Mouse (Mus musculus) forebrain, embryonic 12.5 days (tissue): ENCODE measurements around the gene Tmem110. TPM values are rescaled to one million over a fixed set of nuclear protein-coding genes. Genes with fewer than 3 reads are reported as not detected.

Experiments
- ATAC-seq: fragments of 200-750 bp; cut with Nextera tagmentation; 2 replicates; pipeline ENCODE4 v1.8.0; 2017; ENCODE audit warnings: moderate TSS enrichment; ENCODE audit not compliant: low FRiP score
- H3K27ac ChIP-seq: fragments of 300-500 bp; sonication (generic); 2 replicates; pipeline ENCODE4 v1.5.1; 2016; ENCODE audit warnings: mild to moderate bottlenecking
- H3K27me3 ChIP-seq: fragments of 300-500 bp; sonication (generic); 2 replicates; pipeline ENCODE4 v1.6.1; 2016; ENCODE audit warnings: mild to moderate bottlenecking
- H3K36me3 ChIP-seq: fragments of 300-500 bp; sonication (generic); replicated peaks from 2 replicates; pipeline ENCODE4 v1.6.1; 2016; ENCODE audit warnings: mild to moderate bottlenecking
- H3K4me1 ChIP-seq: fragments of 300-500 bp; sonication (generic); 2 replicates; pipeline ENCODE4 v1.6.1; 2016
- H3K4me2 ChIP-seq: fragments of 300-500 bp; sonication (generic); 2 replicates; pipeline ENCODE4 v1.6.1; 2016; ENCODE audit warnings: mild to moderate bottlenecking, moderate library complexity
- H3K4me3 ChIP-seq: fragments of 300-500 bp; sonication (generic); replicated peaks from 2 replicates; pipeline ENCODE4 v1.5.1; 2016; ENCODE audit warnings: mild to moderate bottlenecking
- H3K9ac ChIP-seq: fragments of 300-500 bp; sonication (generic); 2 replicates; pipeline ENCODE4 v1.6.1; 2016; ENCODE audit warnings: mild to moderate bottlenecking
- H3K9me3 ChIP-seq: fragments of 300-500 bp; sonication (generic); 2 replicates; pipeline ENCODE4 v1.6.1; 2016
- WGBS: fragments of 180-500 bp; shearing (Covaris S2); methylation state at CpG from one replicate; pipeline ENCODE4 v1.1.7; 2016; 5-methylcytosine and 5-hydroxymethylcytosine counted together
- polyA plus RNA-seq: library from polyadenylated mRNA; unstranded; fragments of >200 nt; fragmentation: Nextera tagmentation; extraction: Ambion mirVana; gene quantifications from 2 replicates; pipeline ENCODE4 v1.2.1, GENCODE M21; 2016

The Tmem110 gene
- polyA plus RNA-seq, 1 experiment from 2014 or later = 25.1 TPM

- Histone ChIP-seq H3K9me3 (no peaks in the 10 kb centered on the region), H3K36me3 (no peaks in the 10 kb centered on the region), H3K4me2 (no peak overlapping the region), H3K27ac (no peak overlapping the region), H3K9ac (no peak overlapping the region), H3K4me3 (no peak overlapping the region), H3K4me1 (peaks cover 22% of the 10 kb centered on the region), H3K27me3 (no peaks in the 10 kb centered on the region)
- ATAC-seq = no peak
- WGBS = 88% methylated on average over 11 of the region's 11 CpGs
Observed at GRCm38 (mm10) chr14:30828635-30829460, 3.5 kb downstream of the Tmem110 start.

- 93% methylated on average over 14 of the region's 14 CpGs for WGBS
- 0 out of 2 replicates have a peak, but pooled peaks cover 6% of the 10 kb centered on the region for H3K36me3 ChIP-seq
- no peaks in the 10 kb centered on the region for H3K9me3 ChIP-seq
- no peak overlapping the region for H3K4me2 ChIP-seq
- no peaks in the 10 kb centered on the region for H3K27me3 ChIP-seq
- H3K27ac ChIP-seq = no peak overlapping the region
- no peaks in the 10 kb centered on the region; the same call in 1 of the 2 replicates for H3K4me1 ChIP-seq
- H3K4me3 ChIP-seq = no peak overlapping the region
- ATAC-seq = no peak
- no peak overlapping the region for H3K9ac ChIP-seq
Observed at GRCm38 (mm10) chr14:30837416-30837996, 12.1 kb downstream of the Tmem110 start.

DNA sequence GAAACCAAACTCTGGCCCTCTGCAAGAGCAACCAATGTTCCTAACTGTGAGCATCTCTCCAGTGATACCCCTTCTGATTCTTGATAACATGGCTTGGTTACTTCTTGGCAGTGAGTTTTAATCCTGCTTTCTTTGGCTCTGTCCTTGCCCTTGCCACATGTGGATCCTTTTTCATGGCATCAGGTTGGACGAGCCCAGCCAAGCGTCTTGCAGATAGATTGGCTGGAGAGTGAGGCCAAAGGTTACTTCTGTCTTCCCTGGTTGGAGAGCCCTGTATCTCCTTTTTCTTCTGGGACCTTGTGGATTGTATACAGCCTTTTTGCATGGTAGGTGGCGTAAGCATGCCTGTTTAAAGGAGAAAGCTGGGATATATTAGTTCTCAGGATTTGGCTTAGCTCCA, 18.3 kb downstream of the Tmem110 start:
- no peak for ATAC-seq
- Histone ChIP-seq H3K27me3 (no peaks in the 10 kb centered on the region), H3K4me2 (no peak overlapping the region), H3K27ac (no peak overlapping the region), H3K4me3 (no peak overlapping the region), H3K9me3 (no peaks in the 10 kb centered on the region), H3K4me1 (no peaks in the 10 kb centered on the region), H3K36me3 (peaks cover 4% of the 10 kb centered on the region), H3K9ac (no peak overlapping the region)
- WGBS = 94% methylated on average over 3 of the region's 3 CpGs

- Histone ChIP-seq H3K4me2 (no peak overlapping the region), H3K27ac (no peak overlapping the region), H3K9ac (no peak overlapping the region), H3K4me1 (no peaks in the 10 kb centered on the region), H3K36me3 (no peaks in the 10 kb centered on the region; the same call in 1 of the 2 replicates), H3K9me3 (no peaks in the 10 kb centered on the region), H3K4me3 (no peak overlapping the region), H3K27me3 (no peaks in the 10 kb centered on the region)
- ATAC-seq = no peak
- WGBS = 89% methylated on average over 5 of the region's 5 CpGs
Observed at GRCm38 (mm10) chr14:30850504-30850903, 25.1 kb downstream of the Tmem110 start.

DNA sequence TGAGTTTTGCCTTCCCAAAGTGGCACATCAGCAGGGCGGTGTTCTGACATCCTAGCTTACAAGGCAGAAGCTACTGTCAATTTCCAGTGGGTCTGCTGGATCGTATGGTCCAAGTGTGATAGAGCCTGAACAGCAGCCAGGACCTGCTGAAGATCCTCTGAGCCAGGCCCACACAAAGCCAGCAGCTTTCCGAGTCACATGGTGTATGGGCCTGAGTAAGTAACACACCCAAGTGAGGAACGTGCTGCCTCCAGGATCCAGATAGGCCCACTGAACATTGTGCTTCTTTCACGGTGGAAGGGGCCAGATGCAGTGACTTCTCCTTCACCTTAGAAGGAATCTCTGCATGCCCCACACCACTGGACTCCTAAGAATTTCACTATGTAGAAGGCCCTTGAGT, 26.9 kb downstream of the Tmem110 start:
- H3K9me3 ChIP-seq = no peaks in the 10 kb centered on the region
- H3K27ac ChIP-seq = no peak overlapping the region
- 95% methylated on average over 5 of the region's 5 CpGs for WGBS

DNA sequence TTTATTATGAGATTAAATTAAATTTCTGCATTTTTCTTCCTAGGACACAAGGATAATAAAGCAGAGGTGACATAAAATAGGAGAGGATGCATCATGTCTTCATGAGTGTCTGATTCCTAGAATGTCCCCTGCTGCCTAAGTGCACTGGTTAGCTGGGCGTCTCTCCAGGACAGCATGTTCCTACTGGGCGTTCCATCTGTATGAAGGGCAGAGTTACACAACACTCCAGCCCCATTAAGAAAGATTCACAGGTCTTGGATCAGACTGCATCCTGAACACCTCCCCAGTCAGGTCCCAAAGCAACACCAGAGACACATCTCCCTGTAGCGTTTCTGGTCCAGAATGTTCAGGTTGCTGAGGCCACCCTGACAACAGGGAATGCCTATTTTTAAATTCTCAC, 29.9 kb downstream of the Tmem110 start:
- H3K4me2 ChIP-seq = no peak overlapping the region
- H3K4me1 ChIP-seq = no peaks in the 10 kb centered on the region
- no peak overlapping the region for H3K9ac ChIP-seq
- H3K36me3 ChIP-seq = no peaks in the 10 kb centered on the region
- no peak for ATAC-seq
- no peak overlapping the region for H3K4me3 ChIP-seq
- no peak overlapping the region for H3K27ac ChIP-seq
- H3K27me3 ChIP-seq = no peaks in the 10 kb centered on the region
- H3K9me3 ChIP-seq = no peaks in the 10 kb centered on the region
- WGBS = 91% methylated on average over 3 of the region's 3 CpGs

More for the DNA sequence above, 26.9 kb downstream of the Tmem110 start:
- Histone ChIP-seq H3K27me3 (no peaks in the 10 kb centered on the region), H3K4me1 (no peaks in the 10 kb centered on the region), H3K9ac (no peak overlapping the region), H3K36me3 (no peaks in the 10 kb centered on the region), H3K4me3 (no peak overlapping the region), H3K4me2 (no peak overlapping the region)
- no peak for ATAC-seq

- no peak overlapping the region for H3K4me2 ChIP-seq
- H3K27ac ChIP-seq = no peak overlapping the region
- no peaks in the 10 kb centered on the region for H3K9me3 ChIP-seq
- H3K4me1 ChIP-seq = no peaks in the 10 kb centered on the region
- no peaks in the 10 kb centered on the region for H3K36me3 ChIP-seq
- ATAC-seq = no peak
- WGBS = 90% methylated on average over 10 of the region's 10 CpGs
- no peaks in the 10 kb centered on the region for H3K27me3 ChIP-seq
- H3K4me3 ChIP-seq = no peak overlapping the region
- H3K9ac ChIP-seq = no peak overlapping the region
Observed at GRCm38 (mm10) chr14:30856885-30857507, 31.6 kb downstream of the Tmem110 start.

GRCm38 (mm10) chr14:30857990-30858389, 32.6 kb downstream of the Tmem110 start:
- Histone ChIP-seq H3K36me3 (no peaks in the 10 kb centered on the region), H3K27me3 (no peaks in the 10 kb centered on the region), H3K27ac (no peak overlapping the region), H3K9me3 (no peaks in the 10 kb centered on the region), H3K4me3 (no peak overlapping the region), H3K4me2 (no peak overlapping the region), H3K9ac (no peak overlapping the region), H3K4me1 (no peaks in the 10 kb centered on the region)
- 83% methylated on average over 4 of the region's 4 CpGs for WGBS
- ATAC-seq = no peak

GRCm38 (mm10) chr14:30861421-30862125, 36.2 kb downstream of the Tmem110 start:
- Histone ChIP-seq H3K27me3 (no peaks in the 10 kb centered on the region), H3K9ac (no peak overlapping the region), H3K4me3 (no peak overlapping the region), H3K4me1 (no peaks in the 10 kb centered on the region), H3K36me3 (peaks cover 12% of the 10 kb centered on the region), H3K9me3 (no peaks in the 10 kb centered on the region), H3K4me2 (no peak overlapping the region), H3K27ac (no peak overlapping the region)
- WGBS = 88% methylated on average over 16 of the region's 16 CpGs
- no peak for ATAC-seq

GRCm38 (mm10) chr14:30862368-30862767, 37.0 kb downstream of the Tmem110 start:
- WGBS = 89% methylated on average over 9 of the region's 9 CpGs
- no peaks in the 10 kb centered on the region for H3K27me3 ChIP-seq
- no peak overlapping the region for H3K9ac ChIP-seq
- no peak overlapping the region for H3K4me3 ChIP-seq
- H3K4me2 ChIP-seq = no peak overlapping the region
- H3K36me3 ChIP-seq = peaks cover 12% of the 10 kb centered on the region
- H3K4me1 ChIP-seq = no peaks in the 10 kb centered on the region
- no peak overlapping the region for H3K27ac ChIP-seq
- no peaks in the 10 kb centered on the region for H3K9me3 ChIP-seq
- no peak for ATAC-seq

DNA sequence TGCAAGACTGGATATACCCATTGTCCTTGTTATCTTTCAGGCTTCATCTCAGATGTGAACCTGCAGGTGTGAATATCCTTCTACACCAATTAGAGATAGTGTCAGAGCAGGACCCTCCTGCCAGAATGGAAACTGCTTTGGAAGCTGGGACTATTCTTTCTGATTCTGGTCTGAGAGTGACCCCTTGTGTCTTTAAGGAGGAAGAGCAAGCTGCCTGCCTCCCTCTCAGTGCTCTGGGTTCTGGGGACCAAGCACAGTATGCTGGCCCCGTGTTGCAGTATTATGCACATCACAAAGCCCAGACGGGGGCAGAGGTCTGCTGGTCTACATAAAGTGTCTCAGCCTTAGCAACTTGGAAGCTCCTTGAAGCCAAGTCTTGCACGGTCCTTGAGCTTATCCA, 39.9 kb downstream of the Tmem110 start:
- 58% methylated on average over 3 of the region's 3 CpGs for WGBS
- no peak for ATAC-seq
- H3K9ac ChIP-seq = no peak overlapping the region
- H3K27me3 ChIP-seq = no peaks in the 10 kb centered on the region
- no peak overlapping the region for H3K27ac ChIP-seq
- no peaks in the 10 kb centered on the region for H3K4me1 ChIP-seq
- H3K36me3 ChIP-seq = peaks cover 18% of the 10 kb centered on the region
- no peaks in the 10 kb centered on the region for H3K9me3 ChIP-seq
- H3K4me3 ChIP-seq = no peak overlapping the region
- H3K4me2 ChIP-seq = no peak overlapping the region

DNA sequence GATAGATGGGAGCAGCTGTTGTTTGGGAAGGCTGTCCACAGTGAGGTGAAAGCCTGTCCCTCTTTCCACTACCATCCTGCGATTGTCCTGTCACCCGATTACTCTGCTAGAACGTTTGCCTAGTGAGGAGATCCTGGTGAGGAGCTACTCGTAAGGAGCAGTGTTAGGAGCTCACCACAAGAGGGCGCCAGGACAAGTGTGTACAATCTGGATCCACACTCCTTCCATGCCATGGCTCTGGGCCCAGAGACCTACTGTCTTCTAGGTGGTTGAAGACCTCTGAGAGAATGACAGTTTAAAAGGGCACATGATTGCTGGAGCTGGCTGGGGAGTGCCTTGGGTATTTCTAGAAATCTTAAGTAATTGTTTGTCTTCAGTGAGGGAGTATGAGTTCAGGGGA, 41.7 kb downstream of the Tmem110 start:
- H3K4me2 ChIP-seq = no peak overlapping the region
- no peaks in the 10 kb centered on the region for H3K9me3 ChIP-seq
- no peak overlapping the region for H3K9ac ChIP-seq
- peaks cover 18% of the 10 kb centered on the region for H3K36me3 ChIP-seq
- H3K4me3 ChIP-seq = no peak overlapping the region
- H3K4me1 ChIP-seq = no peaks in the 10 kb centered on the region
- H3K27me3 ChIP-seq = no peaks in the 10 kb centered on the region
- WGBS = 35% methylated on average over 5 of the region's 5 CpGs
- no peak for ATAC-seq
- no peak overlapping the region for H3K27ac ChIP-seq
